Mouse (Mus musculus) CH12.LX (cell line): Measurements from ENCODE around the gene 4933417A18Rik. TPM values are rescaled to one million over a fixed set of nuclear protein-coding genes. Genes with fewer than 3 reads are reported as not detected.
"Not testable (repeated sequence)": the region's sequence is repeated elsewhere in the genome, so short reads cannot be mapped to it uniquely, and the experiment has no call there.

Experiments
- DNase-seq: peaks from one replicate; pipeline ENCODE4 v3.0.0-alpha.2; 2013; ENCODE audit errors: extremely low read depth
- H3K27ac ChIP-seq: 2 replicates; pipeline ENCODE4 v1.5.1; 2012; ENCODE audit warnings: low read depth, mild to moderate bottlenecking, control low read depth, moderate library complexity; ENCODE audit not compliant: insufficient read depth
- H3K27me3 ChIP-seq: replicated peaks from 2 replicates; pipeline ENCODE3; 2012; ENCODE audit warnings: inconsistent platforms
- H3K36me3 ChIP-seq, 2 experiments: replicated peaks in 1 of 2; 2 replicates each; pipeline versions ENCODE3 to v1.6.1; 2012; ENCODE audit warnings: inconsistent platforms in 1 of 2, low read length in 1 of 2, mild to moderate bottlenecking in 1 of 2, mixed read lengths in 1 of 2, moderate library complexity in 1 of 2; ENCODE audit not compliant: control insufficient read depth in 1 of 2, insufficient read depth in 1 of 2
- H3K4me1 ChIP-seq, 2 experiments: 2 replicates each; pipeline ENCODE4 v1.6.1; 2012; ENCODE audit warnings: inconsistent platforms in 1 of 2, moderate library complexity in 1 of 2; ENCODE audit not compliant: insufficient read depth in 2 of 2, control insufficient read depth in 1 of 2
- H3K4me2 ChIP-seq: 2 replicates; pipeline ENCODE4 v1.6.1; 2012; ENCODE audit warnings: low read depth, mild to moderate bottlenecking, control low read depth; ENCODE audit not compliant: poor library complexity, insufficient read depth, severe bottlenecking
- H3K4me3 ChIP-seq, 3 experiments: fragments of 150-350 bp in 1 of 3; sonication (generic) in 1 of 3; replicated peaks in 1 of 3; 2 replicates each; pipeline versions ENCODE3 to v1.5.1; 2011 to 2012; ENCODE audit warnings: low read depth in 2 of 3, low read length in 2 of 3, mild to moderate bottlenecking in 2 of 3, moderate library complexity in 2 of 3, control low read depth in 1 of 3, improper control_type of control experiment in 1 of 3, inconsistent platforms in 1 of 3, mixed read lengths in 1 of 3; ENCODE audit not compliant: poor library complexity in 1 of 3
- H3K79me2 ChIP-seq: replicated peaks from 2 replicates; pipeline ENCODE4 v1.6.1; 2012; ENCODE audit warnings: mild to moderate bottlenecking, moderate library complexity; ENCODE audit not compliant: control insufficient read depth, poor library complexity, insufficient read depth, severe bottlenecking; ENCODE audit errors: extremely low read depth
- H3K9ac ChIP-seq: 2 replicates; pipeline ENCODE4 v1.6.1; 2012; ENCODE audit warnings: low read depth, mild to moderate bottlenecking, control low read depth, moderate library complexity; ENCODE audit not compliant: insufficient read depth
- H3K9me3 ChIP-seq: replicated peaks from 2 replicates; pipeline ENCODE3; 2012; ENCODE audit warnings: low read length, inconsistent platforms, mixed read lengths
- CHD2 ChIP-seq: IDR thresholded peaks from 2 replicates; pipeline ENCODE4 v1.6.1; 2011; ENCODE audit warnings: low read length, improper control_type of control experiment
- E2F4 ChIP-seq: IDR thresholded peaks from 2 replicates; pipeline ENCODE4 v1.6.1; 2011; ENCODE audit warnings: low read depth, low read length, improper control_type of control experiment; ENCODE audit not compliant: insufficient replicate concordance
- ELF1 ChIP-seq: IDR thresholded peaks from 2 replicates; pipeline ENCODE4 v1.6.1; 2014; ENCODE audit warnings: low read depth, mild to moderate bottlenecking, inconsistent platforms, low read length, improper control_type of control experiment
- ETS1 ChIP-seq: conservative IDR thresholded peaks from 2 replicates; pipeline ENCODE4 v1.6.1; 2012; ENCODE audit warnings: low read depth, mild to moderate bottlenecking, inconsistent platforms, low read length, improper control_type of control experiment, moderate library complexity
- HCFC1 ChIP-seq: IDR thresholded peaks from 2 replicates; pipeline ENCODE4 v1.6.1; 2012; ENCODE audit warnings: low read depth, mild to moderate bottlenecking, inconsistent platforms, low read length, improper control_type of control experiment
- JUN ChIP-seq: IDR thresholded peaks from 2 replicates; pipeline ENCODE4 v1.6.1; 2011; ENCODE audit warnings: low read depth, mild to moderate bottlenecking, low read length, improper control_type of control experiment, moderate library complexity; ENCODE audit not compliant: insufficient read depth
- KAT2A ChIP-seq: IDR thresholded peaks from 2 replicates; pipeline ENCODE4 v1.6.1; 2012; ENCODE audit warnings: low read length, improper control_type of control experiment, inconsistent platforms; ENCODE audit not compliant: insufficient replicate concordance
- MAZ ChIP-seq: IDR thresholded peaks from 2 replicates; pipeline ENCODE4 v1.6.1; 2012; ENCODE audit warnings: low read depth, mild to moderate bottlenecking, inconsistent platforms, low read length, improper control_type of control experiment, moderate library complexity
- MXI1 ChIP-seq: IDR thresholded peaks from 2 replicates; pipeline ENCODE4 v1.6.1; 2011; ENCODE audit warnings: mild to moderate bottlenecking, low read depth, low read length, improper control_type of control experiment
- MYC ChIP-seq: IDR thresholded peaks from 2 replicates; pipeline ENCODE4 v1.6.1; 2011; ENCODE audit warnings: low read depth, mild to moderate bottlenecking, improper control_type of control experiment, low read length
- NELFE ChIP-seq: IDR thresholded peaks from 2 replicates; pipeline ENCODE4 v1.6.1; 2011; ENCODE audit warnings: low read depth, low read length, improper control_type of control experiment
- NRF1 ChIP-seq: IDR thresholded peaks from 2 replicates; pipeline ENCODE4 v1.6.1; 2014; ENCODE audit warnings: low read depth, mild to moderate bottlenecking, inconsistent platforms, low read length, improper control_type of control experiment, moderate library complexity
- POLR2A ChIP-seq: IDR thresholded peaks from 2 replicates; pipeline ENCODE4 v1.6.1; 2011; ENCODE audit warnings: low read depth, mild to moderate bottlenecking, improper control_type of control experiment, low read length
- POLR2AphosphoS2 ChIP-seq: IDR thresholded peaks from 2 replicates; pipeline ENCODE4 v1.6.1; 2011; ENCODE audit warnings: low read depth, low read length, improper control_type of control experiment
- SIN3A ChIP-seq: IDR thresholded peaks from 2 replicates; pipeline ENCODE4 v1.6.1; 2012; ENCODE audit warnings: low read length, improper control_type of control experiment, inconsistent platforms
- TCF12 ChIP-seq: IDR thresholded peaks from 2 replicates; pipeline ENCODE4 v1.6.1; 2014; ENCODE audit warnings: low read depth, mild to moderate bottlenecking, inconsistent platforms, low read length, improper control_type of control experiment
- ZKSCAN1 ChIP-seq: IDR thresholded peaks from 2 replicates; pipeline ENCODE4 v1.6.1; 2012; ENCODE audit warnings: low read depth, inconsistent platforms, low read length, improper control_type of control experiment, borderline replicate concordance
- ZMIZ1 ChIP-seq: IDR thresholded peaks from 2 replicates; pipeline ENCODE4 v1.6.1; 2012; ENCODE audit warnings: low read depth, mild to moderate bottlenecking, inconsistent platforms, low read length, improper control_type of control experiment
- ZNF384 ChIP-seq: IDR thresholded peaks from 2 replicates; pipeline ENCODE4 v1.6.1; 2012; ENCODE audit warnings: low read depth, low read length, improper control_type of control experiment, inconsistent platforms
- dilution Hi-C: fragments of 300-500 bp; cut with MboI; formaldehyde crosslinking; loops from 2 replicates; pipeline ENCODE4 v1.14.3; 2020; ENCODE audit warnings: low sequenced_read_pairs; ENCODE audit not compliant: extremely low pct_unique_long_range_greater_than_20kb, extremely low pct_ligation_motif_present
- in situ Hi-C: fragments of 300-500 bp; cut with MboI; formaldehyde crosslinking; loops from 3 replicates; pipeline ENCODE4 v1.14.3; 2019; ENCODE audit warnings: low sequenced_read_pairs, low pct_ligation_motif_present, low pct_unique_long_range_greater_than_20kb, mixed read lengths
- polyA plus RNA-seq: library from polyadenylated mRNA; unstranded; fragments of >175 nt; gene quantifications from 2 replicates; pipeline ENCODE4 v1.2.1, GENCODE M21; 2012; ENCODE audit warnings: low read depth; ENCODE audit not compliant: insufficient read length
- total RNA-seq, 2 experiments: library from RNA; depleted of rRNA; stranded (reverse); fragments of 300-350 nt in 1 of 2; fragments of >200 nt in 1 of 2; gene quantifications; 2 replicates each; pipeline ENCODE4 v1.2.3; 2012 to 2014

4933417A18Rik gene
- not detected in 2 replicates for total RNA-seq (2012; rRNA removed)
- total RNA-seq (2014; rRNA removed): not detected in 2 replicates
- polyA plus RNA-seq: not detected in 2 replicates

DNA sequence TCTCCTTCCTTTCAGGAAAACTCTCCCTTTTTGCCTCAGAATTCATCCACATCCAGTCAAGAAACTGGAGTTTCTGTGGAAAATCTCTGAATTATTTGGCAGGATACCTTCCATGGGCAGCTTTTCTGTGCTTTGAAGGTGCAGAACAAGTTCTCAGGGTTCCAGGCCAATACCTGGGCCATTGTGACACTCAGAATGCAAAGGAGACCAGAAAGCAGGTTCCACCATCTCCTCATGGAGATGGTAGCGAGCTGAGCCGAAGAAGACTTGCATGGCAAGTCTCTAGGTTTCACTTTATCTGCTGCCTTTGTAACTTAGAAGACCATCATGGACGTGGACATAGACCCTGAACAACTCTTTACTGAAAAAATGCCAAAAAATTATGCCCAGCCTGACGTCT lies at the start of gene 4933417A18Rik, which contains the start of gene Fam217a:
TSS of gene 4933417A18Rik (plus strand) at position 200 of the 400 bp plus-strand sequence.
TSS of gene Fam217a (minus strand) at position 101 of the 400 bp plus-strand sequence.
- no peaks in the 10 kb centered on the region for H3K79me2 ChIP-seq
- no peak for TF ChIP-seq ELF1
- no peak for TF ChIP-seq JUN
- H3K4me2 ChIP-seq: no peak within 1 kb of the TSS
- in situ Hi-C loops (no loop called here), dilution Hi-C loops (no loop called here)
- no peaks in the 10 kb centered on the region for H3K36me3 ChIP-seq
- H3K27me3 ChIP-seq: no peaks in the 10 kb centered on the region
- no peak within 1 kb of the TSS for H3K9ac ChIP-seq
- no peak for DNase-seq
- H3K27ac ChIP-seq: no peak within 1 kb of the TSS
- H3K4me3 ChIP-seq: no peak within 1 kb of the TSS
- H3K9me3 ChIP-seq: no peaks in the 10 kb centered on the region
- peaks cover 0 to 8% of the 10 kb centered on the region in 2 experiments; a peak in 2 of 4 replicates for H3K4me1 ChIP-seq

DNA sequence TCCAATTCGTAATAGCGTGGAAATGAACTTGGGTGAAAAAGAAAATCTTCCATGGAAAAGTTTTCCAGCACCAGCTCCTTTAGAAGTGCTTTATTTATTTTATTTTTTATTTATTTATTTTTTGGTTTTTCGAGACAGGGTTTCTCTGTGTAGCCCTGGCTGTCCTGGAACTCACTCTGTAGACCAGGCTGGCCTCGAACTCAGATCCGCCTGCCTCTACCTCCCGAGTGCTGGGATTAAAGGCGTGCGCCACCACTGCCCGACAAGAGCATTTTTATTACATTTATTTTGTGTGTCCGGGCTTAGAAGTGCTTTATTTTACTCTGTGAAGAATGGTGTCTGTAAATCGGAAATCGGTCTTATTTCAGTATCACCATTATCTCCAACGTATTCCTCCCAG lies 49.5 kb upstream of the 4933417A18Rik start:
- DNase-seq, H3K27me3 ChIP-seq, dilution Hi-C loops, H3K27ac ChIP-seq, H3K9me3 ChIP-seq, H3K36me3 ChIP-seq: not testable (repeated sequence)
- Histone ChIP-seq H3K79me2 (peaks cover 41% of the 10 kb centered on the region), H3K4me2 (peak overlapping the region; percentile 44; the same call in 1 of the 2 replicates), H3K4me3 (peak overlapping the region; percentile 87 to 98 (median 97)), H3K4me1 (peaks cover 3 to 32% of the 10 kb centered on the region in 2 experiments; a peak in 2 of 4 replicates), H3K9ac (peak overlapping the region; percentile 83)
- in situ Hi-C loops: loop anchor here (25.0 kb wide), 1 partner anchor 687 kb away; no protein-coding TSS in a partner anchor

- Histone ChIP-seq H3K4me2 (peak within 1 kb of the TSS; percentile 90; the same call in 1 of the 2 replicates), H3K79me2 (peaks cover 44% of the 10 kb centered on the region), H3K9me3 (no peaks in the 10 kb centered on the region), H3K9ac (peak within 1 kb of the TSS; percentile 83), H3K27me3 (no peaks in the 10 kb centered on the region), H3K4me1 (peaks cover 3 to 33% of the 10 kb centered on the region in 2 experiments; a peak in 2 of 4 replicates), H3K4me3 (peak within 1 kb of the TSS; percentile 87 to 98 (median 97)), H3K27ac (peak within 1 kb of the TSS; percentile 89), H3K36me3 (peaks cover 6 to 11% of the 10 kb centered on the region in 2 experiments)
- TF ChIP-seq MXI1 (peak; percentile 69; the same call in 1 of the 2 replicates), HCFC1 (peak; percentile 77), ZKSCAN1 (no peak), ETS1 (no peak), KAT2A (0 out of 2 replicates have a peak, but pooled peaks have one; percentile 51), POLR2A (peak; percentile 92), NRF1 (peak; percentile 88), ZNF384 (peak; percentile 10; the same call in 1 of the 2 replicates), E2F4 (no peak), TCF12 (peak; percentile 74), ELF1 (peak; percentile 73), NELFE (peak; percentile 90), POLR2AphosphoS2 (peak; percentile 82; the same call in 1 of the 2 replicates), MAZ (0 out of 2 replicates have a peak, but pooled peaks have one; percentile 21), SIN3A (no peak; the same call in 1 of the 2 replicates), ZMIZ1 (peak; percentile 93), MYC (peak; percentile 20; the same call in 1 of the 2 replicates), CHD2 (0 out of 2 replicates have a peak, but pooled peaks have one; percentile 17)
- in situ Hi-C loops (no loop called here), dilution Hi-C loops (no loop called here)
- peak; percentile 87 for DNase-seq
Observed at GRCm38 (mm10) chr13:34875166-34875710, 49.0 kb upstream of the 4933417A18Rik start, which contains the start of gene Prpf4b. Gene Prpf4b (plus strand): TSS chr13:34875302.
